In the genomic region with DNA sequence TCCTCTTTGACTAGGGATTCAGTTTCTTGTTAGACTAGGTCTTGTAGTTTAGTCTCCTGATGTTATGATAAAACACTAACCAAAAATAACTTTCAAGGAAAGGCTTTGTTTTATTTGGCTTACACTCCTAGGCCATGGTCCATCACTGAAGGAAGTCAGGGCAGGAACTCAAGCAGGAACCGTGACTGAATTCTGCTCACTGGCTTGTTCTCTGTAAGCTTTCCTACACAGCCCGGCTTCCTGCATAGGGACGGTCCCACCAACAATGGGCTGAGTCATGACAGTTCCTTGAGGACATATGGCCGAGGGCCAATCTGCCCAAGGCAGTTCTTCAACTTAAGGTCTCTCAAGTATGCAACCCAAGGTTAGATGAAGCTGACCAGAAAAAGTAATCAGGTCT, we compare ENCODE assay signal across 14 mouse cellular contexts. TPM values are rescaled to one million over a fixed set of nuclear protein-coding genes. Genes with fewer than 3 reads are reported as not detected.
A peak's percentile ranks its signal among the peaks of the same experiment; 100 is the strongest.
DNase-seq lines count a peak whose midpoint lies in the region; ATAC-seq and TF ChIP-seq lines count a peak whose summit lies in the region.
"Had no signal": no experiment of that assay in that cellular context is flagged by ENCODE, and none has a peak within 500 bp of the region (broad histone marks: within the 10 kb centered on the region; RNA-seq: fewer than 3 reads in every experiment).

No protein-coding gene starts in this region.

- no peaks in the 10 kb centered on the region for H3K9me3 ChIP-seq in heart, embryonic 11.5 days (replicated peaks; ENCODE audit: control insufficient read depth, low read length)
- peaks cover 2% of the 10 kb centered on the region for H3K9me3 ChIP-seq in CH12.LX (replicated peaks; ENCODE audit: low read length)
- H3K9me3 ChIP-seq in lung, postnatal 0 days (ENCODE audit: low read length) = no peaks in the 10 kb centered on the region
- H3K9me3 ChIP-seq: embryonic facial prominence, embryonic 10.5 days; liver, embryonic 13.5 days had no signal

- no peak overlapping the region for H3K4me3 ChIP-seq in heart, adult 2 months
- H3K4me3 ChIP-seq in heart, embryonic 11.5 days (ENCODE audit: low read depth, low read length) = no peak overlapping the region
- no peak overlapping the region for H3K4me3 ChIP-seq in CH12.LX (replicated peaks in 1 of 3; ENCODE audit: low read depth in 2 of 3, low read length in 2 of 3, poor library complexity in 1 of 3)
- no peak overlapping the region for H3K4me3 ChIP-seq in layer of hippocampus, adult 2 months
- H3K4me3 ChIP-seq in lung, postnatal 0 days (ENCODE audit: low read depth, low read length) = no peak overlapping the region
- H3K4me3 ChIP-seq: embryonic facial prominence, embryonic 10.5 days; liver, embryonic 13.5 days had no signal

- in situ Hi-C loops in CH12.LX (cut with MboI; ENCODE audit: low pct_ligation_motif_present, low pct_unique_long_range_greater_than_20kb, low sequenced_read_pairs) = loop anchor here (25.0 kb wide), 1 partner anchor 1349 kb away; a partner anchor contains a TSS

- no peaks in the 10 kb centered on the region for H3K36me3 ChIP-seq in heart, adult 2 months (ENCODE audit: control insufficient read depth, insufficient read depth, low read length)
- H3K36me3 ChIP-seq in heart, embryonic 11.5 days (ENCODE audit: control insufficient read depth, insufficient read depth, low read length) = no peaks in the 10 kb centered on the region
- H3K36me3 ChIP-seq in CH12.LX (replicated peaks in 1 of 2; ENCODE audit: control insufficient read depth in 1 of 2, insufficient read depth in 1 of 2, low read length in 1 of 2) = no peaks in the 10 kb centered on the region
- no peaks in the 10 kb centered on the region for H3K36me3 ChIP-seq in lung, postnatal 0 days (ENCODE audit: insufficient read depth, low read length)
- H3K36me3 ChIP-seq: embryonic facial prominence, embryonic 10.5 days; liver, embryonic 13.5 days had no signal

- H3K9ac ChIP-seq in heart, adult 2 months (ENCODE audit: low read depth, low read length) = no peak overlapping the region
- no peak overlapping the region for H3K9ac ChIP-seq in heart, embryonic 11.5 days (ENCODE audit: low read depth, low read length)
- no peak overlapping the region for H3K9ac ChIP-seq in CH12.LX (ENCODE audit: insufficient read depth, low read depth)
- H3K9ac ChIP-seq in lung, postnatal 0 days (replicated peaks; ENCODE audit: low read depth) = no peak overlapping the region
- H3K9ac ChIP-seq: liver, embryonic 13.5 days had no signal

- WGBS in heart, adult 2 months = 36% methylated on average over 4 of the region's 4 CpGs
- 53% methylated on average over 4 of the region's 4 CpGs for WGBS in heart, embryonic 11.5 days (ENCODE audit: insufficient replicate concordance)
- 48% methylated on average over 4 of the region's 4 CpGs for WGBS in lung, postnatal 0 days

- no peak for TF ChIP-seq POLR2A in heart, adult 2 months (IDR thresholded peaks at IDR 0.05; ENCODE audit: insufficient read depth, low read depth, low read length)
- no peak for TF ChIP-seq POLR2A in CH12.LX (IDR thresholded peaks at IDR 0.05; ENCODE audit: low read depth, low read length)

- H3K27me3 ChIP-seq in heart, adult 2 months (ENCODE audit: control insufficient read depth, insufficient read depth, low read length) = no peaks in the 10 kb centered on the region
- H3K27me3 ChIP-seq in heart, embryonic 11.5 days (ENCODE audit: control insufficient read depth, insufficient read depth, low read length) = no peaks in the 10 kb centered on the region
- no peaks in the 10 kb centered on the region for H3K27me3 ChIP-seq in CH12.LX (replicated peaks)
- H3K27me3 ChIP-seq in lung, postnatal 0 days (replicated peaks; ENCODE audit: insufficient read depth, low read length) = no peaks in the 10 kb centered on the region
- H3K27me3 ChIP-seq: liver, embryonic 13.5 days had no signal

- TF ChIP-seq EP300 in heart, adult 2 months (IDR thresholded peaks at IDR 0.05; ENCODE audit: insufficient read depth, low read depth, low read length) = no peak
- no peak for TF ChIP-seq EP300 in CH12.LX (IDR thresholded peaks at IDR 0.05; ENCODE audit: low read length)
- TF ChIP-seq EP300 in lung, postnatal 0 days (IDR thresholded peaks at IDR 0.05) = no peak

- no peak for ATAC-seq in heart, embryonic 11.5 days (replicated peaks; ENCODE audit: insufficient number of reproducible peaks, low FRiP score, low TSS enrichment)
- ATAC-seq in lung, postnatal 0 days = no peak
- ATAC-seq: midbrain, embryonic 16.5 days had no signal

- dilution Hi-C loops in CH12.LX (cut with MboI; ENCODE audit: extremely low pct_ligation_motif_present, extremely low pct_unique_long_range_greater_than_20kb, low sequenced_read_pairs) = no loop called here

- TF ChIP-seq RAD21 in CH12.LX (IDR thresholded peaks at IDR 0.05; ENCODE audit: low read depth, low read length) = no peak

- peak overlapping the region; percentile 78 for H3K27ac ChIP-seq in heart, adult 2 months
- no peak overlapping the region for H3K27ac ChIP-seq in heart, embryonic 11.5 days (ENCODE audit: low read depth, low read length)
- no peak overlapping the region for H3K27ac ChIP-seq in CH12.LX (ENCODE audit: insufficient read depth, low read depth)
- H3K27ac ChIP-seq in layer of hippocampus, adult 2 months = no peak overlapping the region
- no peak overlapping the region for H3K27ac ChIP-seq in lung, postnatal 0 days (ENCODE audit: low read length)
- H3K27ac ChIP-seq: embryonic facial prominence, embryonic 10.5 days; liver, embryonic 13.5 days had no signal

- H3K4me1 ChIP-seq in heart, adult 2 months (ENCODE audit: control insufficient read depth, insufficient read depth, low read length) = no peaks in the 10 kb centered on the region
- no peaks in the 10 kb centered on the region for H3K4me1 ChIP-seq in heart, embryonic 11.5 days (ENCODE audit: control insufficient read depth, insufficient read depth, low read length)
- peaks cover 0 to 20% of the 10 kb centered on the region in 2 experiments; a peak in 2 of 4 replicates for H3K4me1 ChIP-seq in CH12.LX (ENCODE audit: control insufficient read depth in 1 of 2, insufficient read depth in 2 of 2)
- peaks cover 1% of the 10 kb centered on the region; the same call in 1 of the 2 replicates for H3K4me1 ChIP-seq in lung, postnatal 0 days (ENCODE audit: insufficient read depth, low read depth, low read length)
- H3K4me1 ChIP-seq: embryonic facial prominence, embryonic 10.5 days had no signal

- intact Hi-C loops in heart, adult 2 months (cut with DNase I) = no loop called here

- H3K4me2 ChIP-seq in heart, embryonic 11.5 days = no peak overlapping the region
- H3K4me2 ChIP-seq in CH12.LX (ENCODE audit: insufficient read depth, low read depth, poor library complexity, severe bottlenecking) = no peak overlapping the region
- no peak overlapping the region for H3K4me2 ChIP-seq in lung, postnatal 0 days (replicated peaks; ENCODE audit: low read depth, low read length)
- H3K4me2 ChIP-seq: liver, embryonic 13.5 days had no signal

- peak; percentile 46 to 62 for DNase-seq in heart, adult 2 months
- DNase-seq in CH12.LX (ENCODE audit: extremely low read depth) = peak; percentile 16
- peak; percentile 54 for DNase-seq in adrenal gland, adult 8-10 months
- DNase-seq in heart, postnatal 4 days = peak; percentile 7
- no peak for DNase-seq in neural tube, embryonic 10.5 days (ENCODE audit: extremely low spot score, low spot score)
- no peak for DNase-seq in layer of hippocampus, adult 2 months (ENCODE audit: low spot score in 2 of 2)
- no peak for DNase-seq in lung, postnatal 0 days (ENCODE audit: low spot score)
- DNase-seq: cerebellum, postnatal 10 days; layer of hippocampus, adult 9-11 months; liver, embryonic 13.5 days; thymus, postnatal 25 days had no signal

- no peaks in the 10 kb centered on the region for H3K79me2 ChIP-seq in heart, adult 2 months (replicated peaks; ENCODE audit: control insufficient read depth, insufficient read depth, low read length)
- H3K79me2 ChIP-seq in CH12.LX (replicated peaks; ENCODE audit: control insufficient read depth, extremely low read depth, insufficient read depth, poor library complexity, severe bottlenecking) = no peaks in the 10 kb centered on the region

- no peak for TF ChIP-seq CTCF in heart, adult 2 months (IDR thresholded peaks at IDR 0.05)
- TF ChIP-seq CTCF in CH12.LX (conservative IDR thresholded peaks at IDR 0.05 in 1 of 2, IDR thresholded peaks at IDR 0.05 in 1 of 2; ENCODE audit: low read depth in 2 of 2, low read length in 2 of 2) = no peak
- no peak for TF ChIP-seq CTCF in layer of hippocampus, adult 2 months (conservative IDR thresholded peaks at IDR 0.05)
- no peak for TF ChIP-seq CTCF in lung, postnatal 0 days (IDR thresholded peaks at IDR 0.05)

RNA-seq across cellular contexts. Expression of a gene that starts 4.2 kb away (rescaled TPM):
- total RNA-seq in heart, adult 2 months (2021) = 10 to 100 TPM; 72.1 to 76.0 TPM
- 11.2 and 22.5 TPM in 2 replicates for polyA plus RNA-seq in heart, adult 2 months (2012; rRNA removed)
- polyA plus RNA-seq in heart, embryonic 11.5 days (2014; fragmentation: Nextera tagmentation; extraction: Ambion mirVana) = 30.6 TPM in 2 replicates
- 15.2 and 19.5 TPM in 2 replicates for total RNA-seq in CH12.LX (2012; rRNA removed)
- total RNA-seq in CH12.LX (2014; rRNA removed) = 25.4 and 28.5 TPM in 2 replicates
- polyA plus RNA-seq in CH12.LX (2012; ENCODE audit: insufficient read length, low read depth) = 20.8 and 23.5 TPM in 2 replicates
- total RNA-seq in adrenal gland, adult 8-10 months (2022) = 10 to 100 TPM; 38.2 to 49.6 (median 42.1) TPM
- total RNA-seq in heart, postnatal 4 days (2021) = 10 to 100 TPM; 44.9 to 49.0 TPM
- total RNA-seq in layer of hippocampus, adult 2 months (2021) = 10 to 100 TPM; 43.9 to 46.0 TPM
- 30.9 and 32.6 TPM in 2 replicates for polyA plus RNA-seq in lung, postnatal 0 days (2015; fragmentation: Nextera tagmentation; extraction: Ambion mirVana)

RNA-seq across cellular contexts. Expression of a gene that starts 5.4 kb away (rescaled TPM):
- total RNA-seq in heart, adult 2 months (2021) = 10 to 100 TPM; 13.7 to 14.6 TPM
- 4.0 and 7.4 TPM in 2 replicates for polyA plus RNA-seq in heart, adult 2 months (2012; rRNA removed)
- 11.1 and 12.8 TPM in 2 replicates for polyA plus RNA-seq in heart, embryonic 11.5 days (2014; fragmentation: Nextera tagmentation; extraction: Ambion mirVana)
- 6.5 and 7.3 TPM in 2 replicates for total RNA-seq in CH12.LX (2012; rRNA removed)
- 6.9 and 7.6 TPM in 2 replicates for total RNA-seq in CH12.LX (2014; rRNA removed)
- 8.6 and 10.3 TPM in 2 replicates for polyA plus RNA-seq in CH12.LX (2012; ENCODE audit: insufficient read length, low read depth)
- total RNA-seq in adrenal gland, adult 8-10 months (2022) = 10 to 100 TPM; 22.5 to 31.4 (median 25.5) TPM
- 10 to 100 TPM; 28.2 to 32.2 TPM for total RNA-seq in heart, postnatal 4 days (2021)
- 10 to 100 TPM; 33.6 to 38.4 TPM for total RNA-seq in layer of hippocampus, adult 2 months (2021)
- 8.2 and 8.8 TPM in 2 replicates for polyA plus RNA-seq in lung, postnatal 0 days (2015; fragmentation: Nextera tagmentation; extraction: Ambion mirVana)

RNA-seq across cellular contexts. Expression of a gene that starts 37.6 kb away (rescaled TPM):
- 1 to 10 TPM in 1 of 2 experiments, under 1 TPM in 1; 0.55 to 2.3 TPM for total RNA-seq in heart, adult 2 months (2021)
- polyA plus RNA-seq in heart, adult 2 months (2012; rRNA removed) = 1.7 and 2.0 TPM in 2 replicates
- polyA plus RNA-seq in heart, embryonic 11.5 days (2014; fragmentation: Nextera tagmentation; extraction: Ambion mirVana) = 12.7 and 14.8 TPM in 2 replicates
- total RNA-seq in CH12.LX (2012; rRNA removed) (0.17 and 0.21 TPM in 2 replicates), CH12.LX (2014; rRNA removed) (0.05 TPM in 1 of 2 replicates, not detected in the other)
- 0.35 and 0.49 TPM in 2 replicates for polyA plus RNA-seq in CH12.LX (2012; ENCODE audit: insufficient read length, low read depth)
- 1 to 10 TPM in 1 of 4 experiments, under 1 TPM in 3; 0.67 to 1.8 (median 0.83) TPM for total RNA-seq in adrenal gland, adult 8-10 months (2022)
- total RNA-seq in heart, postnatal 4 days (2021) = 1 to 10 TPM; 1.3 to 1.6 TPM
- total RNA-seq in layer of hippocampus, adult 2 months (2021) = under 1 TPM; 0.59 to 1.00 TPM
- polyA plus RNA-seq in lung, postnatal 0 days (2015; fragmentation: Nextera tagmentation; extraction: Ambion mirVana) = 2.5 TPM in 2 replicates

Comparison
In these comparisons a context has a peak if more than half of its experiments do, and no peak if none do; other contexts are left out.
1. DNase-seq: peak in heart, adult 2 months (2 of 2), CH12.LX (single experiment), adrenal gland, adult 8-10 months (single experiment) and heart, postnatal 4 days (single experiment); none in neural tube, embryonic 10.5 days (single experiment), layer of hippocampus, adult 2 months (0 of 2) and lung, postnatal 0 days (single experiment).